Mouse (Mus musculus) kidney, postnatal 25 days (tissue): ENCODE measurements around the gene Sv2b.

Experiments
- DNase-seq, 2 experiments: peaks; one replicate each; pipeline ENCODE4 v3.0.0; 2021; ENCODE audit warnings: mixed read lengths in 2 of 2

Gene Sv2b

DNA sequence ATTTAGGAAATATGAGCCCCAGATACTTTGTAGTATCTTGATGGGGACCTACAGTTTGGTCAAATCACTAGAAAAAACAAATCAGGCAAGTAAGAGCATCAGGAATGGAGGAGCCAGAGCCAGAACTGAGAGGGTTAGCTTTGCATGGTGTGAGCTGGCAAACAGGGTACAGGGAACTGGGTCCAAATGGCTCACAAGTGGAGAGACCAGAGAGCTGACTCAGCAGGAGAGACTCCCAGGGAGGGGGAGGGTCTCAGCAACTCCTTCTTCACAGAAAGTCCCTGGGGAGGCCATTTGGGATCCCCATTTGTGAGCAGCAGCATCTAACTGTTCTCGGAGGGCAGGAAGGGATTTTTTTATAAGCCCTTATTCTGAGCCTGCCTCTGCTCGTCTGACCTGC lies 18.5 kb downstream of the Sv2b start:
- DNase-seq = no peak

- DNase-seq = no peak
These were observed 21.8 kb downstream of the Sv2b start for GRCm38 (mm10) chr7:75287237-75287636.

DNA sequence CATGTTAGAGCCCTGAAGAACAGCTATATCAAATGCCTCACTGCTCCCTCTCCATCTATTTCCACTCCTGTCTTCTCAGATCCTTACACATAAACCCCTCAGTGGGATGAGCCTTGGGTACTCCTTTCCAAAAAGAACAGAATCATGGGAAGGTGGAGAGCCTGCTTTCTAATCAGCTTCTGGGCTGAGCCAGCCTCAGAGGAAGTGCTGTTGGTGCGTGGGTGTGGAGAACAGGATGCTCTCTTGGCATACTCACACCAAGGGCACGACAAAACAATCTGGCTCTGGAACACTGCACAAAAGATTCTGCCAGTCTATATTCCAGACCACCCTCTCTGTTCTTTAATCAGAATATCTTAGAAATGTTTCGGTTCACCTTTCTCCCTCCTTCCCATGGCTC lies 26.1 kb downstream of the Sv2b start:
- no peak for DNase-seq

GRCm38 (mm10) chr7:75282080-75282650 lies 26.9 kb downstream of the Sv2b start:
- DNase-seq = no peak

- DNase-seq = no peak
These were observed 28.0 kb downstream of the Sv2b start for GRCm38 (mm10) chr7:75281106-75281505.

GRCm38 (mm10) chr7:75277847-75278246 lies 31.2 kb downstream of the Sv2b start:
- no peak for DNase-seq

- DNase-seq = no peak
These were observed 32.3 kb downstream of the Sv2b start for GRCm38 (mm10) chr7:75276739-75277138.

GRCm38 (mm10) chr7:75274518-75274917 lies 34.5 kb downstream of the Sv2b start:
- DNase-seq = no peak

DNA sequence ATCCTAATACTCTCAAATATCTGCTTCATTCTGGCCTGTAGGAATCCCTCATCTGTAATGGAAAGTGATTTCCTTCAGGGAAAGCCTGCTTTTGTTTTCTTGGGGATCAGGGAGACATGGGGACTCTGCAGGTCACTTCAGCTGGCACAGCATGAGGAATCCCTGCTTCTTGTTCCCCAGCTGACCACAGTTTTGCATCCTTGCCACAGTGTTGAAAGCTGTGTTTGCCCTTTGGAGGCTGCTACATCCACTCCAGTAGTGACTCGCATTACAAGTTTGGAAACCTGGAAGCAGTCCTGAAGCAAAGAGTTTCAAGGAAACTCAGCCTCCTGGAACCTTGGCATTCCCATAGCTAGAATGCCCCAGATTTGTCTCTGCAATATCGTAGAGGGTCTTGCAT lies 35.4 kb downstream of the Sv2b start:
- DNase-seq = no peak

DNA sequence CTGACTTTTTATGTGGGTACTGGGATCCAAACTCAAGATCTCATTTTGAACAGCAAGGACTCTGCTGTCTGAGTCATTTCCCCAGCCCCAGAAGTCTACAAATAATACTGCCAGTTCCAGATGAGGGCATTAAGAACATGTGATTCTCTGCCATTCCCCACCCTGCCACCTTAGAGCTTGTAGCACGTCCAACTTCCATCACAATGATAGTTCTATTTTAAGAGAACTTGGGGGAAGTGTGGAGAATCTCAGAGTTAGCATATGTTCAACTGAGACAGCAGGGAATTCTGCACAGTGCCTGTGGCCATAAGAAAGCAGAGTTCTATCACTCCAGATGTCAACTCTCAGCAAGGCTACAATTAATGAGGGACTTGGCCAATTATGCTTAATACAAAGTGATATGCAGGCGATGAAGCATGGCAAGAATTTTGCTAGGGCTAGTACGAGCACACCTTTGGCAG lies 37.1 kb downstream of the Sv2b start:
- no peak for DNase-seq

GRCm38 (mm10) chr7:75271306-75271705 lies 37.8 kb downstream of the Sv2b start:
- no peak for DNase-seq

DNA sequence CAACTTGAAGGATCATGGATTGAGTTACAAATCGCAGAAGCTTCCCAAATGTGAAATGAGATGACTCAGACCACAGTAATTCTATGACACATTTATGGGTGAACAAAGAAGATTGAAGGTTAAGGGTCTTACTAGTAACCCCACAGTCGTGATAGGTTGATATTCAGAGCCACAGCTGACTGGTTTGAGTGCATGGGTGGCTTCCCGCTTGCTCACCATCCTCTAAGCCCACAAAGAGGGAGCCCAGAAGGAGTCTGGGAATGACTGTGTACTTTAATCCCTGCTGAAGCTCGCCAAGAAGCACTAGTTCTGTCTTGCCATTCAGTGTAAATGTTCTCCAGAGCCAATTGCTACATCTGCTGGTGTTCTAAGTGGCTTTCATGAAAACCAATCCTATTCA lies 41.8 kb downstream of the Sv2b start:
- no peak for DNase-seq

- DNase-seq = no peak
These were observed 43.8 kb downstream of the Sv2b start for GRCm38 (mm10) chr7:75265241-75265640.

GRCm38 (mm10) chr7:75259945-75260344 lies 49.1 kb downstream of the Sv2b start:
- DNase-seq = no peak

DNA sequence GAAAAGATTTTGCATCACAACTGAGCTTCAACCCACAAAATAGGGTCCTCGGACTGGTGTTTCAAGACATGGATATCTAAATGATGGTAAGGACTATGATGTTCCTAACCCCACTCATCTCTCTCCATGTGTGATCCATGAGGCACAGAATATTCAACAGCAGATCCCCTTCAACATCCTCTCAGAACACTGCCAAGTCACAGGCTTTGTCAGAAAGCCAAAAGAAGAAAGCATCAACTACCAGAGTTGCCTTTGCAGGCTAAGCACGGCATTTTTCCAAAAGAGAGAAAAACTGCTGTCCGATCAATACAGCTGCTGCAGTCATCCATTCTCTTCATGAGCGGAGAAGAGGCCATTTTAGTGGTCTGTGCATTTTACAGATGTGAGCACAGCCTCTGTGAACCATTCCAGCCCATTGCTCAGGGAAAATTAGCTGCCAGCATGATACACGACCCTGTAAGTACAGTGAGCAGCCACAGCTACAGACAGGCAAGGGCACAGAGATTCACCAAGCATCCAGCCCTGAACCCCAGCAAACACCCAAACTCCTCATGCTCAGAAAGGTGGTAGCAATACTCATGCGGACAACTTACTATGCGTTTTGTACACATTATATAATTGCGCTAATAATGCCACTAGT lies 55.3 kb downstream of the Sv2b start:
- no peak for DNase-seq

- no peak for DNase-seq
These were observed 68.1 kb downstream of the Sv2b start for GRCm38 (mm10) chr7:75240754-75241507.

DNA sequence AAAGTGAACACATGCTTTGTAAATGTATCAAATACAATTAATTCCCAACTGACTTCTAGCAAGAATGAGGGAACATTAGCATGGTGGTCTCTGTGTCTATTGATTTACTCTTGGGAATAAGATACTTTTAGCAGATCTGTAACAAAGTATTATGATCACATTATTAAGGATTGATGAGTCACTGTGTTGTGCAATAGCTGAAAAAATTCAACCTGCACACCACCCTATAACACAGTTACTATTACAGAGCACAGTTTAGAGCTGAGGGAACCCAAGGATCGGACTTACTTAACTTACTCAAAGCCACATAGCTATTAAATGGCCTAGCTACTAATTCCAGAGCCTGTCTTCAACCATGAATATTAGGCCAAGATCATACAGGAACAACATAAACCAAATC lies 72.7 kb downstream of the Sv2b start:
- no peak for DNase-seq

DNA sequence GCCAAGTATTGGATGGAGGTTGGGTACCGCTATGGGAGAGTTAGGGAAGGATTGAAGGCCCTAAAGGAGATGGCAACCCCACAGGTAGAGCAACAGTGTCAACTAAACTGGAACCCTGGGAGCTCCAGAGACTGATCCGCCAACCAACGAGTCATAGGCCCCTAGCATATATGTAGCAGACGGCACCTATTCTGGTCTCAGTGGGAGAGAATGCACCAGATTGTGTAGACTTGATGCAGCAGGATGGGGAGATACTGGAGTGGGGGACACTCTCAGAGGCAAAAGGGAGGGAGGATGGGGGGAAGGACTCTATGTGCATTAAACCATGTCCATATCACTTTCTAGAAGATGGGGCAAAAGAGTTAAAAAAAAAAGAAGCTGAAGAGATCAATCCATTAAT lies 84.9 kb downstream of the Sv2b start:
- DNase-seq = no peak

GRCm38 (mm10) chr7:75222704-75223431 lies 86.2 kb downstream of the Sv2b start:
- DNase-seq = no peak

- no peak for DNase-seq
These were observed 88.3 kb downstream of the Sv2b start for GRCm38 (mm10) chr7:75220786-75221185.

DNA sequence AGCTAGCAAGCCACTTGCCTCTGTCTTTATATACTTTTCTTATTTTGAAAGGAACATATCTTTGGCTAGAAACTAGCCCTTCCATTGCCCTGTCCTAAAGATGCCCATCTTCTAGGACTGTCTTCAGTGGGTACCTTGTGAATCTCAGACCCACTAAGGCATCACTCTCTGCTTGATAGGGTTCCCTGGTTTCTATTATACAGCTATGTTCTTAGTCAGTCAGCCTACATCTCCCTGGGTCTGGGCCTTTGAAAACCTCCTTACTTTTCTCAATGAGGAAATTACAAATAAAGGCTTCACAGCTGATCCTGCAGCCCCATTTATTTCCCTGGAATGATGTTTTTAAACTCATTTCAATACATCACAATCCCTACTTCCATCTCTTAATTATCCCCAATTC lies 88.8 kb downstream of the Sv2b start:
- DNase-seq = no peak

DNA sequence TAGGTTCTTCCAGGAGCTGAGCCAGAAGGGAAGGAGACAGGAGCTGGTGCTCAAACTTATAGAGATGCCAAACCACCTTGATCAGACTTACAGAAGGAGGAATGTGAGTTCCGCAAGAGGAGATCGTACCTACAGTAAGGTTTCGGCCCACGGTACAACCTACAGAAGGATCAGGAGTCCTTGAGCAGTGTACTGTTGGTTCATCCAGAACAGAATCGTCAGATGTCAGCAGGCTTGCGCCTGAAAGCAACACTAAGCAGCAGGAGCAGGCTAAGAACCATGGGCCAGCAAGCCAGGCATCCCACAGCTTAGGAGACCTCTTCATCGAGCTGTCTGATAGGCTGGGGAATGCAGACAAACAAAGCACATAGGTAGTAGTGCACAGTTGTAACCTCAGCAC lies 92.9 kb downstream of the Sv2b start:
- no peak for DNase-seq

- peak in 1 of 2 experiments; percentile 13 for DNase-seq
These were observed 99.8 kb downstream of the Sv2b start for GRCm38 (mm10) chr7:75209221-75209641.
